In genomic region chr13:64153751-64154267, GRCm38 (mm10) we compare ENCODE assay signal across 8 mouse cellular contexts. TPM values are rescaled to one million over a fixed set of nuclear protein-coding genes. Genes with fewer than 3 reads are reported as not detected.
DNase-seq lines count a peak whose midpoint lies in the region; ATAC-seq lines count a peak whose summit lies in the region.

No protein-coding gene starts in this region.

- H3K4me1 ChIP-seq in heart, embryonic 11.5 days (ENCODE audit: control insufficient read depth, insufficient read depth, low read length), result peaks cover 23% of the 10 kb centered on the region
- H3K4me1 ChIP-seq in kidney, embryonic 15.5 days, result peaks cover 34% of the 10 kb centered on the region

- no peaks in the 10 kb centered on the region for H3K36me3 ChIP-seq in heart, embryonic 11.5 days (ENCODE audit: control insufficient read depth, insufficient read depth, low read length)
- H3K36me3 ChIP-seq in kidney, embryonic 15.5 days, result no peaks in the 10 kb centered on the region

- WGBS in heart, embryonic 11.5 days (ENCODE audit: insufficient replicate concordance), result 1% methylated on average over 18 of the region's 18 CpGs
- WGBS in kidney, embryonic 15.5 days, result 1% methylated on average over 18 of the region's 18 CpGs

- peak; percentile 36 for ATAC-seq in heart, embryonic 11.5 days (replicated peaks; ENCODE audit: insufficient number of reproducible peaks, low FRiP score, low TSS enrichment)
- peak; percentile 57 for ATAC-seq in kidney, embryonic 15.5 days (replicated peaks; ENCODE audit: low FRiP score)
- ATAC-seq in megakaryocyte-erythroid progenitor cell, adult 5-6 weeks (replicated peaks; ENCODE audit: low FRiP score, low TSS enrichment, poor library complexity, severe bottlenecking), result no peak

- peak overlapping the region; percentile 94 for H3K4me3 ChIP-seq in heart, embryonic 11.5 days (ENCODE audit: low read depth, low read length)
- H3K4me3 ChIP-seq in kidney, embryonic 15.5 days (replicated peaks), result peak overlapping the region; percentile 96

- H3K9ac ChIP-seq in heart, embryonic 11.5 days (ENCODE audit: low read depth, low read length), result peak overlapping the region; percentile 64
- H3K9ac ChIP-seq in kidney, embryonic 15.5 days, result 0 out of 2 replicates have a peak overlapping the region, but pooled peaks have one; percentile 17

- intact Hi-C loops in left cerebral cortex, postnatal 4 days (cut with DNase I), result no loop called here
- intact Hi-C loops in left cerebral cortex, postnatal 25 days (cut with DNase I), result loop anchor here (1.0 to 10.0 kb wide), 2 partner anchors 7 to 281 kb away; partner anchors contain the start of genes Cdk20 and Habp4

- H3K4me2 ChIP-seq in heart, embryonic 11.5 days, result peak overlapping the region; percentile 88
- peak overlapping the region; percentile 95 for H3K4me2 ChIP-seq in kidney, embryonic 15.5 days

- H3K27me3 ChIP-seq in heart, embryonic 11.5 days (ENCODE audit: control insufficient read depth, insufficient read depth, low read length), result no peaks in the 10 kb centered on the region
- H3K27me3 ChIP-seq in kidney, embryonic 15.5 days, result peaks cover 5% of the 10 kb centered on the region; the same call in 1 of the 2 replicates

- H3K27ac ChIP-seq in heart, embryonic 11.5 days (ENCODE audit: low read depth, low read length), result peak overlapping the region; percentile 97
- H3K27ac ChIP-seq in kidney, embryonic 15.5 days, result peak overlapping the region; percentile 96

- no peaks in the 10 kb centered on the region for H3K9me3 ChIP-seq in heart, embryonic 11.5 days (replicated peaks; ENCODE audit: control insufficient read depth, low read length)
- H3K9me3 ChIP-seq in kidney, embryonic 15.5 days (replicated peaks), result no peaks in the 10 kb centered on the region

- DNase-seq in left cerebral cortex, postnatal 4 days, result peak; percentile 32
- DNase-seq in left cerebral cortex, postnatal 25 days (ENCODE audit: low spot score in 2 of 2), result no peak
- peak; percentile 79 for DNase-seq in embryo, embryonic 10.5 days (ENCODE audit: low spot score)
- peak; percentile 64 for DNase-seq in lung, postnatal 25 days (ENCODE audit: low spot score)
- peak; percentile 55 for DNase-seq in retina, embryonic 14.5 days (ENCODE audit: low spot score)

RNA-seq across cellular contexts. Expression of gene Zfp367, which starts 0.8 kb away (rescaled TPM):
- 1 to 10 TPM; 4.9 to 5.4 TPM for total RNA-seq in left cerebral cortex, postnatal 4 days (2021)
- 10 to 100 TPM; 21.0 to 25.3 TPM for total RNA-seq in left cerebral cortex, postnatal 25 days (2021)
- 23.7 and 25.4 TPM in 2 replicates for polyA plus RNA-seq in heart, embryonic 11.5 days (2014; fragmentation: Nextera tagmentation; extraction: Ambion mirVana)
- polyA plus RNA-seq in kidney, embryonic 15.5 days (2015; fragmentation: Nextera tagmentation; extraction: Ambion mirVana), result 17.1 and 17.6 TPM in 2 replicates
- 30.2 and 40.8 TPM in 2 replicates for total RNA-seq in megakaryocyte-erythroid progenitor cell, adult 5-6 weeks (2014; fragmentation: Nextera tagmentation)
- 55.3 and 62.6 TPM in 2 replicates for total RNA-seq in megakaryocyte-erythroid progenitor cell, adult 5-6 weeks (2017)

RNA-seq across cellular contexts. Expression of gene Habp4, which starts 7.8 kb away (rescaled TPM):
- 10 to 100 TPM; 51.5 to 54.6 TPM for total RNA-seq in left cerebral cortex, postnatal 4 days (2021)
- 100 to 1,000 TPM; 185 to 191 TPM for total RNA-seq in left cerebral cortex, postnatal 25 days (2021)
- polyA plus RNA-seq in heart, embryonic 11.5 days (2014; fragmentation: Nextera tagmentation; extraction: Ambion mirVana), result 42.2 and 50.2 TPM in 2 replicates
- 26.1 and 27.1 TPM in 2 replicates for polyA plus RNA-seq in kidney, embryonic 15.5 days (2015; fragmentation: Nextera tagmentation; extraction: Ambion mirVana)
- 3.9 and 7.7 TPM in 2 replicates for total RNA-seq in megakaryocyte-erythroid progenitor cell, adult 5-6 weeks (2014; fragmentation: Nextera tagmentation)
- total RNA-seq in megakaryocyte-erythroid progenitor cell, adult 5-6 weeks (2017), result 3.4 and 5.4 TPM in 2 replicates

RNA-seq across cellular contexts. Expression of gene Slc35d2, which starts 24.6 kb away (rescaled TPM):
- total RNA-seq in left cerebral cortex, postnatal 4 days (2021), result 1 to 10 TPM in 1 of 2 experiments, under 1 TPM in 1; 0.96 to 1.2 TPM
- under 1 TPM; 0.34 to 0.78 TPM for total RNA-seq in left cerebral cortex, postnatal 25 days (2021)
- 7.4 and 8.2 TPM in 2 replicates for polyA plus RNA-seq in heart, embryonic 11.5 days (2014; fragmentation: Nextera tagmentation; extraction: Ambion mirVana)
- 3.9 and 4.7 TPM in 2 replicates for polyA plus RNA-seq in kidney, embryonic 15.5 days (2015; fragmentation: Nextera tagmentation; extraction: Ambion mirVana)
- total RNA-seq in megakaryocyte-erythroid progenitor cell, adult 5-6 weeks (2014; fragmentation: Nextera tagmentation), result 1.2 and 1.6 TPM in 2 replicates
- total RNA-seq in megakaryocyte-erythroid progenitor cell, adult 5-6 weeks (2017), result 3.0 and 11.7 TPM in 2 replicates

Comparison
In these comparisons a context has a peak if more than half of its experiments do, and no peak if none do; other contexts are left out.
1. DNase-seq: peak in left cerebral cortex, postnatal 4 days (single experiment), embryo, embryonic 10.5 days (single experiment), lung, postnatal 25 days (single experiment) and retina, embryonic 14.5 days (single experiment); none in left cerebral cortex, postnatal 25 days (0 of 2).
2. RNA of gene Habp4, which starts 7.8 kb away (total RNA-seq): 185 to 191 TPM in left cerebral cortex, postnatal 25 days and 51.5 to 54.6 TPM in left cerebral cortex, postnatal 4 days; 3.4 to 7.7 TPM in megakaryocyte-erythroid progenitor cell, adult 5-6 weeks; every median in the first group is over 4 times any median in the second.